Comparison of ENCODE assay signal across 10 mouse cellular contexts in the genomic region with DNA sequence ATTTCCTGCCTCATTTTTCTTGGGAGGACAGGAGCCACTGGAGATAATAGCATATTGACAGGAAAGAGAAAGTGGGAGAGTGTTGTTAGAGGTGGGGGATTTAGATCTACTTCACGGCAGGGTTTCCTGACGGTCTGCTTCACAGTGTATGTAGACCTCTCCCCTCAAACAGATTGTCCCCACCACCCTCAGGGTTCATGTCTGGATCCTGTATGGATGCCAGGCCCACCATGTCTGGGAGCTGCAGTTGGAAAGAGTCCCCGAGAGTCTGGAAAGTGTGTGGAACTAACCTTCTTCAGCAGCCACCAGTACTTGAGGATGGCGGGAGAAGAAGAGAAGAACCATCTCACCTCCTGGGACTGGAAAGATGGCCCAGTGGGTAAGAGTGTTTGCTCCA. TPM values are rescaled to one million over a fixed set of nuclear protein-coding genes. Genes with fewer than 3 reads are reported as not detected.
DNase-seq lines count a peak whose midpoint lies in the region; ATAC-seq and TF ChIP-seq lines count a peak whose summit lies in the region.
"Had no signal": no experiment of that assay in that cellular context is flagged by ENCODE, and none has a peak within 500 bp of the region (broad histone marks: within the 10 kb centered on the region; RNA-seq: fewer than 3 reads in every experiment).

No protein-coding gene starts in this region.

- 60% methylated on average over 4 of the region's 4 CpGs for WGBS in heart, embryonic 11.5 days (ENCODE audit: insufficient replicate concordance)
- 63% methylated on average over 4 of the region's 4 CpGs for WGBS in limb, embryonic 15.5 days
- WGBS in limb, embryonic 10.5 days: 80% methylated on average over 4 of the region's 4 CpGs
- 54% methylated on average over 4 of the region's 4 CpGs for WGBS in cerebellum, adult 2 months

- TF ChIP-seq POLR2A in cerebellum, adult 2 months (IDR thresholded peaks at IDR 0.05; ENCODE audit: borderline replicate concordance, insufficient read depth, low read length): no peak

- H3K4me2 ChIP-seq in heart, embryonic 11.5 days: no peak overlapping the region
- H3K4me2 ChIP-seq in limb, embryonic 15.5 days: no peak overlapping the region

- no peaks in the 10 kb centered on the region for H3K36me3 ChIP-seq in heart, embryonic 11.5 days (ENCODE audit: control insufficient read depth, insufficient read depth, low read length)
- no peaks in the 10 kb centered on the region for H3K36me3 ChIP-seq in limb, embryonic 15.5 days
- H3K36me3 ChIP-seq in limb, embryonic 10.5 days: no peaks in the 10 kb centered on the region

- H3K9ac ChIP-seq in heart, embryonic 11.5 days (ENCODE audit: low read depth, low read length): no peak overlapping the region
- H3K9ac ChIP-seq in limb, embryonic 15.5 days: no peak overlapping the region

- TF ChIP-seq CTCF in cerebellum, adult 2 months (IDR thresholded peaks at IDR 0.05; ENCODE audit: borderline replicate concordance, insufficient read depth, low read depth, low read length): no peak

- peaks cover 12% of the 10 kb centered on the region; the same call in 1 of the 2 replicates for H3K4me1 ChIP-seq in heart, embryonic 11.5 days (ENCODE audit: control insufficient read depth, insufficient read depth, low read length)
- peaks cover 14% of the 10 kb centered on the region for H3K4me1 ChIP-seq in limb, embryonic 15.5 days
- H3K4me1 ChIP-seq in limb, embryonic 10.5 days: peaks cover 12% of the 10 kb centered on the region
- peaks cover 18% of the 10 kb centered on the region for H3K4me1 ChIP-seq in cerebellum, adult 2 months (ENCODE audit: control insufficient read depth, insufficient read depth, low read length)

- DNase-seq in heart, postnatal 25 days (ENCODE audit: low spot score): no peak
- no peak for DNase-seq in limb, embryonic 10.5 days (ENCODE audit: low spot score)
- DNase-seq in cerebellum, adult 2 months: peak; percentile 23 to 34
- DNase-seq in cerebellum, postnatal 25 days: peak; percentile 18 to 45
- DNase-seq: midbrain, embryonic 14.5 days had no signal

- H3K9me3 ChIP-seq in heart, embryonic 11.5 days (replicated peaks; ENCODE audit: control insufficient read depth, low read length): no peaks in the 10 kb centered on the region
- H3K9me3 ChIP-seq in limb, embryonic 15.5 days: no peaks in the 10 kb centered on the region
- H3K9me3 ChIP-seq in limb, embryonic 10.5 days (replicated peaks): no peaks in the 10 kb centered on the region

- intact Hi-C loops in heart, postnatal 25 days (cut with DNase I): loop anchor here (2.0 kb wide), 1 partner anchor 144 kb away; no protein-coding TSS in a partner anchor

- peak overlapping the region; percentile 46 for H3K27ac ChIP-seq in heart, embryonic 11.5 days (ENCODE audit: low read depth, low read length)
- H3K27ac ChIP-seq in limb, embryonic 15.5 days: peak overlapping the region; percentile 18; the same call in 1 of the 2 replicates
- no peak overlapping the region; the same call in 1 of the 2 replicates for H3K27ac ChIP-seq in limb, embryonic 10.5 days
- H3K27ac ChIP-seq in cerebellum, adult 2 months (ENCODE audit: insufficient read depth, low read length): 0 out of 2 replicates have a peak overlapping the region, but pooled peaks have one; percentile 26

- H3K27me3 ChIP-seq in heart, embryonic 11.5 days (ENCODE audit: control insufficient read depth, insufficient read depth, low read length): no peaks in the 10 kb centered on the region
- H3K27me3 ChIP-seq in limb, embryonic 15.5 days: no peaks in the 10 kb centered on the region
- H3K27me3 ChIP-seq in limb, embryonic 10.5 days (ENCODE audit: low read depth, poor library complexity, severe bottlenecking): 0 out of 2 replicates have a peak, but pooled peaks cover 5% of the 10 kb centered on the region
- H3K27me3 ChIP-seq in cerebellum, adult 2 months (ENCODE audit: control insufficient read depth, insufficient read depth, low read length): no peaks in the 10 kb centered on the region

- ATAC-seq in heart, embryonic 11.5 days (replicated peaks; ENCODE audit: insufficient number of reproducible peaks, low FRiP score, low TSS enrichment): no peak
- ATAC-seq in limb, embryonic 15.5 days (ENCODE audit: insufficient number of reproducible peaks, low FRiP score, low TSS enrichment, low read depth): no peak
- ATAC-seq in granulocyte monocyte progenitor cell, adult 5-6 weeks (replicated peaks; ENCODE audit: poor library complexity, severe bottlenecking): no peak
- no peak for ATAC-seq in megakaryocyte-erythroid progenitor cell, adult 5-6 weeks (replicated peaks; ENCODE audit: low FRiP score, low TSS enrichment, poor library complexity, severe bottlenecking)
- ATAC-seq: inflammation-experienced regulatory T-cells, adult 6 months had no signal

- H3K4me3 ChIP-seq in heart, embryonic 11.5 days (ENCODE audit: low read depth, low read length): no peak overlapping the region
- no peak overlapping the region for H3K4me3 ChIP-seq in limb, embryonic 15.5 days
- H3K4me3 ChIP-seq in limb, embryonic 10.5 days: no peak overlapping the region
- no peak overlapping the region for H3K4me3 ChIP-seq in cerebellum, adult 2 months (replicated peaks; ENCODE audit: insufficient read depth, low read depth, low read length)

RNA-seq across cellular contexts. Expression of gene Ctbp2, which starts 53.0 kb away (rescaled TPM):
- 59.6 and 62.7 TPM in 2 replicates for polyA plus RNA-seq in heart, embryonic 11.5 days (2014; fragmentation: Nextera tagmentation; extraction: Ambion mirVana)
- 10 to 100 TPM; 24.8 to 36.1 TPM for total RNA-seq in heart, postnatal 25 days (2021)
- 47.4 and 56.3 TPM in 2 replicates for polyA plus RNA-seq in limb, embryonic 15.5 days (2015; fragmentation: Nextera tagmentation; extraction: Ambion mirVana)
- polyA plus RNA-seq in limb, embryonic 10.5 days (2016; fragmentation: Nextera tagmentation; extraction: Ambion mirVana): 145 TPM in 2 replicates
- 96.2 and 111 TPM in 2 replicates for polyA plus RNA-seq in cerebellum, adult 2 months (2012; rRNA removed)
- 55.5 and 58.1 TPM in 2 replicates for total RNA-seq in granulocyte monocyte progenitor cell, adult 5-6 weeks (2014; fragmentation: Nextera tagmentation)
- 40.8 and 40.9 TPM in 2 replicates for total RNA-seq in granulocyte monocyte progenitor cell, adult 5-6 weeks (2017)
- total RNA-seq in megakaryocyte-erythroid progenitor cell, adult 5-6 weeks (2014; fragmentation: Nextera tagmentation): 15.2 and 23.9 TPM in 2 replicates
- total RNA-seq in megakaryocyte-erythroid progenitor cell, adult 5-6 weeks (2017): 22.0 and 44.7 TPM in 2 replicates

RNA-seq across cellular contexts. Expression of gene Fgfr2, which starts 54.0 kb away (rescaled TPM):
- 24.9 and 27.0 TPM in 2 replicates for polyA plus RNA-seq in heart, embryonic 11.5 days (2014; fragmentation: Nextera tagmentation; extraction: Ambion mirVana)
- total RNA-seq in heart, postnatal 25 days (2021): 1 to 10 TPM; 1.7 to 1.8 TPM
- 97.8 and 101 TPM in 2 replicates for polyA plus RNA-seq in limb, embryonic 15.5 days (2015; fragmentation: Nextera tagmentation; extraction: Ambion mirVana)
- 47.7 and 64.4 TPM in 2 replicates for polyA plus RNA-seq in limb, embryonic 10.5 days (2016; fragmentation: Nextera tagmentation; extraction: Ambion mirVana)
- 77.9 and 95.3 TPM in 2 replicates for polyA plus RNA-seq in cerebellum, adult 2 months (2012; rRNA removed)
- not detected in 2 replicates for total RNA-seq in granulocyte monocyte progenitor cell, adult 5-6 weeks (2014; fragmentation: Nextera tagmentation)
- total RNA-seq in granulocyte monocyte progenitor cell, adult 5-6 weeks (2017): not detected in 2 replicates
- not detected in 2 replicates for total RNA-seq in megakaryocyte-erythroid progenitor cell, adult 5-6 weeks (2014; fragmentation: Nextera tagmentation)
- not detected in 2 replicates for total RNA-seq in megakaryocyte-erythroid progenitor cell, adult 5-6 weeks (2017)

Comparison
In these comparisons a context has a peak if more than half of its experiments do, and no peak if none do; other contexts are left out.
1. DNase-seq: peak in cerebellum, adult 2 months (2 of 2) and cerebellum, postnatal 25 days (2 of 2); none in heart, postnatal 25 days (single experiment) and limb, embryonic 10.5 days (single experiment).